Mouse (Mus musculus) limb, embryonic 14.5 days (tissue): ENCODE data around the gene Itpk1. TPM values are rescaled to one million over a fixed set of nuclear protein-coding genes. Genes with fewer than 3 reads are reported as not detected.

Source experiments
- ATAC-seq: fragments of 200-750 bp; cut with Nextera tagmentation; 2 replicates; pipeline ENCODE4 v1.8.0; 2017; ENCODE audit warnings: low read depth, moderate number of reproducible peaks, moderate TSS enrichment; ENCODE audit not compliant: low FRiP score
- DNase-seq: peaks from one replicate; pipeline ENCODE4 v3.0.0-alpha.2; 2015; ENCODE audit warnings: low spot score
- H3K27ac ChIP-seq: fragments of 300-500 bp; sonication (generic); replicated peaks from 2 replicates; pipeline ENCODE4 v1.5.1; 2014; ENCODE audit warnings: low read depth, mild to moderate bottlenecking, low read length, moderate library complexity, mixed read lengths
- H3K27me3 ChIP-seq: fragments of 300-500 bp; sonication (generic); 2 replicates; pipeline ENCODE4 v1.6.1; 2014; ENCODE audit warnings: low read length, mixed read lengths; ENCODE audit not compliant: control insufficient read depth, insufficient read depth
- H3K36me3 ChIP-seq: fragments of 300-500 bp; sonication (generic); 2 replicates; pipeline ENCODE4 v1.6.1; 2014; ENCODE audit warnings: mild to moderate bottlenecking, low read length, moderate library complexity, mixed read lengths; ENCODE audit not compliant: control insufficient read depth, insufficient read depth
- H3K4me1 ChIP-seq: fragments of 300-500 bp; sonication (generic); 2 replicates; pipeline ENCODE4 v1.6.1; 2014; ENCODE audit warnings: antibody characterized with exemption, low read length, mixed read lengths; ENCODE audit not compliant: control insufficient read depth, insufficient read depth
- H3K4me2 ChIP-seq: fragments of 300-500 bp; sonication (generic); replicated peaks from 2 replicates; pipeline ENCODE4 v1.6.1; 2014; ENCODE audit warnings: low read depth, mild to moderate bottlenecking, low read length, moderate library complexity; ENCODE audit not compliant: severe bottlenecking
- H3K4me3 ChIP-seq: fragments of 300-500 bp; sonication (generic); replicated peaks from 2 replicates; pipeline ENCODE4 v1.5.1; 2014; ENCODE audit warnings: low read length
- H3K9ac ChIP-seq: fragments of 300-500 bp; sonication (generic); 2 replicates; pipeline ENCODE4 v1.6.1; 2014; ENCODE audit warnings: mild to moderate bottlenecking, low read depth, low read length, moderate library complexity; ENCODE audit not compliant: severe bottlenecking
- H3K9me3 ChIP-seq: fragments of 300-500 bp; sonication (generic); 2 replicates; pipeline ENCODE4 v1.6.1; 2016; ENCODE audit warnings: low read length; ENCODE audit not compliant: control insufficient read depth
- POLR2A ChIP-seq: fragments of 200-500 bp; IDR thresholded peaks from 2 replicates; pipeline ENCODE4 v1.8.0; 2012; ENCODE audit warnings: inconsistent platforms, mild to moderate bottlenecking, moderate library complexity, borderline replicate concordance; ENCODE audit not compliant: insufficient read depth, insufficient read length; ENCODE audit errors: extremely low read depth
- WGBS: fragments of 180-500 bp; shearing (Covaris S2); extraction: QIAGEN DNeasy Blood & Tissue Kit; methylation state at CpG from one replicate; pipeline ENCODE4 v1.1.7; 2014; 5-methylcytosine and 5-hydroxymethylcytosine counted together
- polyA plus RNA-seq, 2 experiments: library from polyadenylated mRNA; depleted of rRNA in 1 of 2; stranded (reverse) in 1 of 2; unstranded in 1 of 2; fragments of >200 nt; fragmentation: Nextera tagmentation in 1 of 2; extraction: Ambion mirVana in 1 of 2; gene quantifications; 2 replicates each; pipeline versions ENCODE4 v1.2.1 to v1.2.3; 2012 to 2014

Itpk1 gene
- polyA plus RNA-seq, 2 experiments = 8.3 to 10.3 TPM

GRCm38 (mm10) chr12:102616843-102617519 is 87.7 kb downstream of the Itpk1 start:
- no peak for DNase-seq
- Histone ChIP-seq H3K27me3 (no peaks in the 10 kb centered on the region), H3K36me3 (no peaks in the 10 kb centered on the region), H3K9ac (no peak overlapping the region), H3K4me3 (no peak overlapping the region), H3K4me2 (no peak overlapping the region), H3K27ac (no peak overlapping the region), H3K9me3 (no peaks in the 10 kb centered on the region), H3K4me1 (peaks cover 17% of the 10 kb centered on the region)
- no peak for TF ChIP-seq POLR2A
- 30% methylated on average over 7 of the region's 7 CpGs for WGBS
- ATAC-seq = peak; percentile 54; the same call in 1 of the 2 replicates

DNA sequence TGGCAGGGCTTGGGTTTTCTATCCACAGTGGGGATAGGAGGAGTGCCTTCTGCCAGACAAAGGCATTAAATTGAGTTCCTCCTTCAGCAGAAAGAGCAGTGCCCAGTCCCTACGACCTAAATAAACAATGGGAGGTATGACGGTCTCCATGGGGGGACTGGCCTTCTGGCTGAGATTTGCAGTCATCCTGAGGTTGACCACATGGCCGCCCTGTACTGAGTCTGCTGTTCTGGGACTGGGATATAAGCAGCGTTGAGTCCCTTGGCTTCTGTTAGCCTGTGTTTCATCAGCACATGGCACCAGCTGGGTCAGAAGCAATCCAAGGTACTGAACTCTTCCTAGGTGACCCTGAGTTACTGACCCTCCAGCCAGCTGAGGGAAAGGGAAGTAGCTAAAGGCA is 88.5 kb downstream of the Itpk1 start:
- H3K36me3 ChIP-seq = no peaks in the 10 kb centered on the region
- H3K4me1 ChIP-seq = peaks cover 17% of the 10 kb centered on the region
- DNase-seq (no peak), ATAC-seq (no peak)
- H3K4me3 ChIP-seq = no peak overlapping the region
- no peak overlapping the region for H3K27ac ChIP-seq
- H3K4me2 ChIP-seq = no peak overlapping the region
- TF ChIP-seq POLR2A = no peak
- H3K9ac ChIP-seq = no peak overlapping the region
- no peaks in the 10 kb centered on the region for H3K9me3 ChIP-seq
- H3K27me3 ChIP-seq = no peaks in the 10 kb centered on the region
- WGBS = 60% methylated on average over 4 of the region's 4 CpGs

GRCm38 (mm10) chr12:102613411-102613810 is 91.3 kb downstream of the Itpk1 start:
- peaks cover 17% of the 10 kb centered on the region for H3K4me1 ChIP-seq
- TF ChIP-seq POLR2A = no peak
- no peaks in the 10 kb centered on the region for H3K9me3 ChIP-seq
- ATAC-seq (no peak), DNase-seq (no peak)
- WGBS = 84% methylated on average over 4 of the region's 4 CpGs
- no peak overlapping the region for H3K9ac ChIP-seq
- H3K4me2 ChIP-seq = no peak overlapping the region
- H3K27ac ChIP-seq = no peak overlapping the region
- H3K36me3 ChIP-seq = no peaks in the 10 kb centered on the region
- H3K4me3 ChIP-seq = no peak overlapping the region
- H3K27me3 ChIP-seq = no peaks in the 10 kb centered on the region

- Histone ChIP-seq H3K4me1 (peaks cover 8% of the 10 kb centered on the region), H3K4me3 (no peak overlapping the region), H3K27me3 (no peaks in the 10 kb centered on the region), H3K36me3 (no peaks in the 10 kb centered on the region), H3K4me2 (no peak overlapping the region), H3K27ac (no peak overlapping the region), H3K9me3 (no peaks in the 10 kb centered on the region), H3K9ac (no peak overlapping the region)
- 92% methylated on average over 1 of the region's 1 CpGs for WGBS
- TF ChIP-seq POLR2A = no peak
- no peak for DNase-seq
- no peak for ATAC-seq
These were observed 92.3 kb downstream of the Itpk1 start for GRCm38 (mm10) chr12:102612431-102612830.

GRCm38 (mm10) chr12:102610927-102611326 is 93.8 kb downstream of the Itpk1 start:
- H3K4me2 ChIP-seq = no peak overlapping the region
- DNase-seq (no peak), ATAC-seq (no peak)
- H3K4me3 ChIP-seq = no peak overlapping the region
- H3K27me3 ChIP-seq = no peaks in the 10 kb centered on the region
- H3K4me1 ChIP-seq = no peaks in the 10 kb centered on the region
- no peak for TF ChIP-seq POLR2A
- 87% methylated on average over 8 of the region's 8 CpGs for WGBS
- no peaks in the 10 kb centered on the region for H3K36me3 ChIP-seq
- no peaks in the 10 kb centered on the region for H3K9me3 ChIP-seq
- no peak overlapping the region for H3K9ac ChIP-seq
- no peak overlapping the region for H3K27ac ChIP-seq
